Mouse (Mus musculus): ENCODE results near the gene Vwa2. TPM values are rescaled to one million over a fixed set of nuclear protein-coding genes. Genes with fewer than 3 reads are reported as not detected.

Gene Vwa2
- polyA plus RNA-seq, 1 experiment from 2014 or later = 0.57 TPM

- Histone ChIP-seq H3K9me3 (replicated peaks; ENCODE audit: control insufficient read depth, low read length, poor library complexity, severe bottlenecking) (no peaks in the 10 kb centered on the region), H3K36me3 (ENCODE audit: control insufficient read depth, insufficient read depth, low read length) (no peaks in the 10 kb centered on the region), H3K4me3 (ENCODE audit: low read depth, low read length) (no peak overlapping the region), H3K27ac (ENCODE audit: low read length) (no peak overlapping the region), H3K9ac (ENCODE audit: low read depth, low read length) (no peak overlapping the region), H3K4me2 (ENCODE audit: low read length) (no peak overlapping the region), H3K4me1 (ENCODE audit: control insufficient read depth, insufficient read depth, low read length) (no peaks in the 10 kb centered on the region), H3K27me3 (ENCODE audit: control insufficient read depth, insufficient read depth, low read depth, low read length) (no peaks in the 10 kb centered on the region)
- 86% methylated on average over 5 of the region's 5 CpGs for whole genome bisulfite sequencing
- no peak for ATAC-seq
Measured at GRCm38 (mm10) chr19:56893326-56893725, 19.3 kb downstream of the Vwa2 start.

GRCm38 (mm10) chr19:56897654-56898053 is 23.6 kb downstream of the Vwa2 start:
- 70% methylated on average over 16 of the region's 16 CpGs for WGBS
- Histone ChIP-seq H3K36me3 (ENCODE audit: control insufficient read depth, insufficient read depth, low read length) (no peaks in the 10 kb centered on the region), H3K27ac (ENCODE audit: low read length) (no peak overlapping the region), H3K9ac (ENCODE audit: low read depth, low read length) (no peak overlapping the region), H3K4me3 (ENCODE audit: low read depth, low read length) (no peak overlapping the region), H3K9me3 (replicated peaks; ENCODE audit: control insufficient read depth, low read length, poor library complexity, severe bottlenecking) (no peaks in the 10 kb centered on the region), H3K27me3 (ENCODE audit: control insufficient read depth, insufficient read depth, low read depth, low read length) (no peaks in the 10 kb centered on the region), H3K4me2 (ENCODE audit: low read length) (no peak overlapping the region), H3K4me1 (ENCODE audit: control insufficient read depth, insufficient read depth, low read length) (no peaks in the 10 kb centered on the region)
- ATAC-seq = no peak

- WGBS = 87% methylated on average over 3 of the region's 3 CpGs
- H3K27me3 ChIP-seq (ENCODE audit: control insufficient read depth, insufficient read depth, low read depth, low read length) = no peaks in the 10 kb centered on the region
Measured at GRCm38 (mm10) chr19:56904095-56904494, 30.0 kb downstream of the Vwa2 start.

GRCm38 (mm10) chr19:56905395-56905794 is 31.3 kb downstream of the Vwa2 start:
- Histone ChIP-seq H3K9ac (ENCODE audit: low read depth, low read length) (no peak overlapping the region), H3K9me3 (replicated peaks; ENCODE audit: control insufficient read depth, low read length, poor library complexity, severe bottlenecking) (no peaks in the 10 kb centered on the region), H3K4me3 (ENCODE audit: low read depth, low read length) (no peak overlapping the region), H3K4me2 (ENCODE audit: low read length) (no peak overlapping the region), H3K36me3 (ENCODE audit: control insufficient read depth, insufficient read depth, low read length) (no peaks in the 10 kb centered on the region), H3K27ac (ENCODE audit: low read length) (no peak overlapping the region), H3K27me3 (ENCODE audit: control insufficient read depth, insufficient read depth, low read depth, low read length) (no peaks in the 10 kb centered on the region), H3K4me1 (ENCODE audit: control insufficient read depth, insufficient read depth, low read length) (peaks cover under 1% of the 10 kb centered on the region; the same call in 1 of the 2 replicates)
- WGBS = 84% methylated on average over 7 of the region's 7 CpGs
- ATAC-seq = no peak

More at GRCm38 (mm10) chr19:56904095-56904494, 30.0 kb downstream of the Vwa2 start:
- H3K9me3 ChIP-seq (replicated peaks; ENCODE audit: control insufficient read depth, low read length, poor library complexity, severe bottlenecking) = no peaks in the 10 kb centered on the region
- H3K27ac ChIP-seq (ENCODE audit: low read length) = no peak overlapping the region
- ATAC-seq = no peak
- H3K36me3 ChIP-seq (ENCODE audit: control insufficient read depth, insufficient read depth, low read length) = no peaks in the 10 kb centered on the region
- H3K4me3 ChIP-seq (ENCODE audit: low read depth, low read length) = no peak overlapping the region
- no peak overlapping the region for H3K9ac ChIP-seq (ENCODE audit: low read depth, low read length)
- H3K4me2 ChIP-seq (ENCODE audit: low read length) = no peak overlapping the region
- no peaks in the 10 kb centered on the region for H3K4me1 ChIP-seq (ENCODE audit: control insufficient read depth, insufficient read depth, low read length)

GRCm38 (mm10) chr19:56907850-56908249 is 33.8 kb downstream of the Vwa2 start:
- Histone ChIP-seq H3K36me3 (ENCODE audit: control insufficient read depth, insufficient read depth, low read length) (no peaks in the 10 kb centered on the region), H3K27me3 (ENCODE audit: control insufficient read depth, insufficient read depth, low read depth, low read length) (no peaks in the 10 kb centered on the region), H3K4me3 (ENCODE audit: low read depth, low read length) (no peak overlapping the region), H3K4me1 (ENCODE audit: control insufficient read depth, insufficient read depth, low read length) (peaks cover 6% of the 10 kb centered on the region; the same call in 1 of the 2 replicates), H3K9ac (ENCODE audit: low read depth, low read length) (no peak overlapping the region), H3K9me3 (replicated peaks; ENCODE audit: control insufficient read depth, low read length, poor library complexity, severe bottlenecking) (no peaks in the 10 kb centered on the region), H3K27ac (ENCODE audit: low read length) (no peak overlapping the region), H3K4me2 (ENCODE audit: low read length) (no peak overlapping the region)
- no peak for ATAC-seq
- WGBS = 60% methylated on average over 3 of the region's 3 CpGs

- Histone ChIP-seq H3K27me3 (ENCODE audit: control insufficient read depth, insufficient read depth, low read depth, low read length) (no peaks in the 10 kb centered on the region), H3K36me3 (ENCODE audit: control insufficient read depth, insufficient read depth, low read length) (no peaks in the 10 kb centered on the region), H3K27ac (ENCODE audit: low read length) (no peak overlapping the region), H3K9ac (ENCODE audit: low read depth, low read length) (no peak overlapping the region), H3K4me3 (ENCODE audit: low read depth, low read length) (no peak overlapping the region), H3K4me1 (ENCODE audit: control insufficient read depth, insufficient read depth, low read length) (peaks cover 6% of the 10 kb centered on the region; the same call in 1 of the 2 replicates), H3K4me2 (ENCODE audit: low read length) (no peak overlapping the region), H3K9me3 (replicated peaks; ENCODE audit: control insufficient read depth, low read length, poor library complexity, severe bottlenecking) (no peaks in the 10 kb centered on the region)
- WGBS = 76% methylated on average over 17 of the region's 17 CpGs
- ATAC-seq = peak; percentile 47; the same call in 1 of the 2 replicates
Measured at GRCm38 (mm10) chr19:56908472-56909270, 34.6 kb downstream of the Vwa2 start.

DNA sequence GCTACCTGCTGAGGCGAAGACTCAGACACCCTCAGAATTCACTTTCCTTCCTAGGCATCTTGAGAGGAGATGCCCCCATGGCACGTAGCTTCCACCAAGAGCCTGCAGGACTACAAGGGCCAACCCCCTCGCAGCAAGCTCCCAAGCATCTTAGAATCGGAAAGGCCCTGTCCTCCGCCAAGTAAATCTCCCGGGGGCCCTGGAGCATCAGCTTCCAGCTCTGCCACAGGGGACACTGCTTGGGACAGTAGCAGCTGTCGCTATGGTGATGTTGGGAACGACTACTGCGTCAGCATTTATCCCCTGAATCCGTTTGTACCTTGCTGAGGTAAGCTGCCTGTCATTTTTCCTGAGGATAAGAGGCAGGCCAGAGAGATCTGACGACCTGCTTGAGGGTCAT is 36.5 kb downstream of the Vwa2 start:
- Histone ChIP-seq H3K27ac (ENCODE audit: low read length) (no peak overlapping the region), H3K36me3 (ENCODE audit: control insufficient read depth, insufficient read depth, low read length) (no peaks in the 10 kb centered on the region), H3K27me3 (ENCODE audit: control insufficient read depth, insufficient read depth, low read depth, low read length) (no peaks in the 10 kb centered on the region), H3K9ac (ENCODE audit: low read depth, low read length) (no peak overlapping the region), H3K9me3 (replicated peaks; ENCODE audit: control insufficient read depth, low read length, poor library complexity, severe bottlenecking) (no peaks in the 10 kb centered on the region), H3K4me3 (ENCODE audit: low read depth, low read length) (no peak overlapping the region), H3K4me2 (ENCODE audit: low read length) (no peak overlapping the region), H3K4me1 (ENCODE audit: control insufficient read depth, insufficient read depth, low read length) (peaks cover 6% of the 10 kb centered on the region; the same call in 1 of the 2 replicates)
- WGBS = 42% methylated on average over 11 of the region's 11 CpGs
- no peak for ATAC-seq

- Histone ChIP-seq H3K4me3 (ENCODE audit: low read depth, low read length) (no peak overlapping the region), H3K36me3 (ENCODE audit: control insufficient read depth, insufficient read depth, low read length) (no peaks in the 10 kb centered on the region), H3K27me3 (ENCODE audit: control insufficient read depth, insufficient read depth, low read depth, low read length) (no peaks in the 10 kb centered on the region), H3K9me3 (replicated peaks; ENCODE audit: control insufficient read depth, low read length, poor library complexity, severe bottlenecking) (no peaks in the 10 kb centered on the region), H3K9ac (ENCODE audit: low read depth, low read length) (no peak overlapping the region), H3K4me2 (ENCODE audit: low read length) (no peak overlapping the region), H3K27ac (ENCODE audit: low read length) (no peak overlapping the region), H3K4me1 (ENCODE audit: control insufficient read depth, insufficient read depth, low read length) (peaks cover 6% of the 10 kb centered on the region; the same call in 1 of the 2 replicates)
- no peak for ATAC-seq
- WGBS = 94% methylated on average over 4 of the region's 4 CpGs
Measured at GRCm38 (mm10) chr19:56913761-56914160, 39.7 kb downstream of the Vwa2 start.

DNA sequence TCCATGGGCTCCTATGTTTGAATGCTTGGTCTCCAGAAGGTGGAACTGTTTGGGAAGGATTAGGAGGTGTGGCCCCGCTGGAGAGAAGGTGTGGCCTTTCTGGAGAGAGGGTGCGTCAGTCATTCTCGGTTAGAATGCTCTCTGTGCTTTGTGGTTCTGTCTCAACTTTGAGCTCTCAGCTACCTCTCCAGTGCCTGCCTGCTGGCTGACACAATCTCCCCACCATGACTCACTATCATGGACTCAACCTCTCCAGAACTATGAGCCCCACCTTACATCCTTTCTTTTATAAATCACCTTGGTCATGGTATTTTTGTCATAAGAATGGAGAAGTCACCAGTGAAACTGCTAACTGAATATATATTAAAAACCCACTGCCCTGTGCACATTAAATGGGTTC is 40.6 kb downstream of the Vwa2 start:
- H3K4me2 ChIP-seq (ENCODE audit: low read length) = no peak overlapping the region
- no peak for ATAC-seq
- peaks cover 6% of the 10 kb centered on the region; the same call in 1 of the 2 replicates for H3K4me1 ChIP-seq (ENCODE audit: control insufficient read depth, insufficient read depth, low read length)
- 100% methylated on average over 3 of the region's 3 CpGs for WGBS
- H3K9ac ChIP-seq (ENCODE audit: low read depth, low read length) = no peak overlapping the region
- H3K9me3 ChIP-seq (replicated peaks; ENCODE audit: control insufficient read depth, low read length, poor library complexity, severe bottlenecking) = no peaks in the 10 kb centered on the region
- no peak overlapping the region for H3K27ac ChIP-seq (ENCODE audit: low read length)
- H3K27me3 ChIP-seq (ENCODE audit: control insufficient read depth, insufficient read depth, low read depth, low read length) = no peaks in the 10 kb centered on the region
- H3K4me3 ChIP-seq (ENCODE audit: low read depth, low read length) = no peak overlapping the region
- no peaks in the 10 kb centered on the region for H3K36me3 ChIP-seq (ENCODE audit: control insufficient read depth, insufficient read depth, low read length)

All from midbrain, embryonic 16.5 days (tissue).